Mouse (Mus musculus) midbrain, embryonic 15.5 days (tissue): Measurements from ENCODE around the gene Ctnna3. TPM values are rescaled to one million over a fixed set of nuclear protein-coding genes. Genes with fewer than 3 reads are reported as not detected.

Experiments used
- ATAC-seq: fragments of 200-750 bp; cut with Nextera tagmentation; replicated peaks from 2 replicates; pipeline ENCODE4 v1.8.0; 2017; ENCODE audit warnings: moderate TSS enrichment
- H3K27ac ChIP-seq: fragments of 300-500 bp; sonication (generic); 2 replicates; pipeline ENCODE4 v1.5.1; 2015; ENCODE audit warnings: mild to moderate bottlenecking, inconsistent platforms
- H3K27me3 ChIP-seq: fragments of 300-500 bp; sonication (generic); replicated peaks from 2 replicates; pipeline ENCODE4 v1.6.1; 2015; ENCODE audit warnings: inconsistent platforms
- H3K36me3 ChIP-seq: fragments of 300-500 bp; sonication (generic); replicated peaks from 2 replicates; pipeline ENCODE4 v1.6.1; 2015; ENCODE audit warnings: inconsistent platforms
- H3K4me1 ChIP-seq: fragments of 300-500 bp; sonication (generic); 2 replicates; pipeline ENCODE4 v1.6.1; 2015; ENCODE audit warnings: inconsistent platforms
- H3K4me2 ChIP-seq: fragments of 300-500 bp; sonication (generic); 2 replicates; pipeline ENCODE4 v1.6.1; 2015; ENCODE audit warnings: inconsistent platforms, mild to moderate bottlenecking, moderate library complexity
- H3K4me3 ChIP-seq: fragments of 300-500 bp; sonication (generic); 2 replicates; pipeline ENCODE4 v1.5.1; 2015; ENCODE audit warnings: mild to moderate bottlenecking, inconsistent platforms
- H3K9ac ChIP-seq: fragments of 300-500 bp; sonication (generic); 2 replicates; pipeline ENCODE4 v1.6.1; 2015; ENCODE audit warnings: mild to moderate bottlenecking, inconsistent platforms
- H3K9me3 ChIP-seq: fragments of 300-500 bp; sonication (generic); 2 replicates; pipeline ENCODE4 v1.6.1; 2016; ENCODE audit warnings: inconsistent platforms
- WGBS: fragments of 180-500 bp; shearing (Covaris S2); methylation state at CpG from one replicate; pipeline ENCODE4 v1.1.7; 2015; ENCODE audit warnings: mixed read lengths; 5-methylcytosine and 5-hydroxymethylcytosine counted together
- polyA plus RNA-seq: library from polyadenylated mRNA; unstranded; fragments of >200 nt; fragmentation: Nextera tagmentation; extraction: Ambion mirVana; gene quantifications from 2 replicates; pipeline ENCODE4 v1.2.1, GENCODE M21; 2015

The Ctnna3 gene
- polyA plus RNA-seq, 1 experiment from 2014 or later, result 0.80 TPM

- Histone ChIP-seq H3K27ac (no peak overlapping the region), H3K4me3 (no peak overlapping the region), H3K9ac (no peak overlapping the region), H3K4me1 (no peaks in the 10 kb centered on the region), H3K27me3 (no peaks in the 10 kb centered on the region), H3K9me3 (no peaks in the 10 kb centered on the region), H3K4me2 (no peak overlapping the region), H3K36me3 (no peaks in the 10 kb centered on the region)
- WGBS, result 56% methylated on average over 6 of the region's 6 CpGs
- no peak for ATAC-seq
Observed at GRCm38 (mm10) chr10:63472473-63472872, 42.6 kb downstream of the Ctnna3 start.

- H3K4me1 ChIP-seq, result no peaks in the 10 kb centered on the region
- WGBS, result 84% methylated on average over 10 of the region's 10 CpGs
Observed at GRCm38 (mm10) chr10:63476167-63476647, 46.3 kb downstream of the Ctnna3 start.

DNA sequence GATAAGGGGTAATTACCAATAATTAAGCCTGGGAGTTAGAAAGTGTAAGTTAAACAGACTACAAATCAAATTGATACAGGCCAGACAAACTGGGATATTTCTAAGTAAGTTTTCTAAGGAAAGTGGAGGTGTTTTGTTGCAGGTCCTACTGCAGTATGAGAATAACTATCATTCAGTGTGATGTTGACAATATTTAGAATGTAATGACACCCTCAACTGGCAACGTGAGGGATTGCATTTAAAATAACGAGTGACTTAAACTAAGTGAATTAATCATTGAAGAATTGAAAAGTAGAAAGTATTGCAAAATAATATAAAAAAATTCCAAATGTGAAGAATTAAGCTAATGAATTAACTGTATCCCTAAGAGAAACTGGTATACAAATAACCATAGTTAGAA, 49.0 kb downstream of the Ctnna3 start:
- ATAC-seq, result no peak
- Histone ChIP-seq H3K4me3 (no peak overlapping the region), H3K4me1 (no peaks in the 10 kb centered on the region), H3K9me3 (no peaks in the 10 kb centered on the region), H3K9ac (no peak overlapping the region), H3K4me2 (no peak overlapping the region), H3K27me3 (no peaks in the 10 kb centered on the region), H3K27ac (no peak overlapping the region), H3K36me3 (no peaks in the 10 kb centered on the region)
- 42% methylated on average over 2 of the region's 2 CpGs for WGBS

More at GRCm38 (mm10) chr10:63476167-63476647, 46.3 kb downstream of the Ctnna3 start:
- H3K9ac ChIP-seq, result no peak overlapping the region
- no peak overlapping the region for H3K4me3 ChIP-seq
- ATAC-seq, result no peak
- H3K9me3 ChIP-seq, result no peaks in the 10 kb centered on the region
- no peaks in the 10 kb centered on the region for H3K36me3 ChIP-seq
- no peak overlapping the region for H3K4me2 ChIP-seq
- no peak overlapping the region for H3K27ac ChIP-seq
- H3K27me3 ChIP-seq, result no peaks in the 10 kb centered on the region

GRCm38 (mm10) chr10:63480066-63480465, 50.2 kb downstream of the Ctnna3 start:
- ATAC-seq, result no peak
- Histone ChIP-seq H3K27me3 (no peaks in the 10 kb centered on the region), H3K36me3 (no peaks in the 10 kb centered on the region), H3K4me3 (no peak overlapping the region), H3K4me2 (no peak overlapping the region), H3K9ac (no peak overlapping the region), H3K9me3 (no peaks in the 10 kb centered on the region), H3K27ac (no peak overlapping the region), H3K4me1 (no peaks in the 10 kb centered on the region)
- 55% methylated on average over 5 of the region's 5 CpGs for WGBS

DNA sequence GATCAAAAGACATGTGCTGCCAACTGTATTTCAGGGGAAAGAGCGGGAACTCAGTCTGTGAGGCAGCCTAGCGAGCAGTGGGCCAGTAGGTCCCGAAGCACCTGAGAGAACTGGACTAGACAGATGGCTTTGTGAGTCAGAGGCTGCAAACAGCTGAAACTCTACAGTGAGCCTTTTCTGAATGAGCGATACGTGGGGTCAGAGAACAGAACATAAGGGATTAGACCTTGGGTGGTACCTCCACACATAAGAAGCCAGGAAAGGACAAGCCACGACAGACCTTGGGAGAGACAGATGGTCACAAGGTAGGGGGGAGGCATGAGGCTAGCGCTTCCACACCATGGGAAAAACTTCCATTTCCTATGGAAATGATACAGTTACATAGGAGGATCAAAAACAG, 58.4 kb downstream of the Ctnna3 start:
- H3K27me3 ChIP-seq, result no peaks in the 10 kb centered on the region
- ATAC-seq, result no peak
- H3K36me3 ChIP-seq, result no peaks in the 10 kb centered on the region
- no peaks in the 10 kb centered on the region for H3K9me3 ChIP-seq
- 90% methylated on average over 7 of the region's 7 CpGs for WGBS
- H3K9ac ChIP-seq, result no peak overlapping the region
- no peak overlapping the region for H3K27ac ChIP-seq
- no peak overlapping the region for H3K4me3 ChIP-seq
- H3K4me2 ChIP-seq, result no peak overlapping the region
- H3K4me1 ChIP-seq, result no peaks in the 10 kb centered on the region

DNA sequence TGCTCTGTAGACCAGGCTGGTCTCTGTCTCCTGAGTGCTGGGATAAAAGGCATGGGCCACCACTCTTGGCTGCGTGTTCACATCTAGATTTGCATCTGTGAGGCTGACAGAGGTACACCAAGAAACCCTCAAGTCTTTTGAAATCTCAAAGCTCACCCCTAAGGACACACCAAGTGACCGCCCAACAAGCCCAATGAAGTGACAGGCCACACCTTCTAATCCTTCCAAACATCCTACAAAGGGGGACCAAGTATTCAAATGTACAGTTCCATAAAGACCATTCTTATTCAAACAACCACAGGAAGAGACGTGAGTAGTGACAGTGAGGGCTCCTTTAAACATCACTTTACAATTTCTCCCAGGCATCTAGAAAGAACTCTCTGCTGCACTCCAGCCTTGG, 94.1 kb downstream of the Ctnna3 start:
- no peaks in the 10 kb centered on the region for H3K27me3 ChIP-seq
- no peak overlapping the region for H3K4me2 ChIP-seq
- no peak overlapping the region for H3K9ac ChIP-seq
- H3K4me1 ChIP-seq, result no peaks in the 10 kb centered on the region
- 75% methylated on average over 3 of the region's 3 CpGs for WGBS
- no peak for ATAC-seq
- no peak overlapping the region for H3K4me3 ChIP-seq
- no peak overlapping the region for H3K27ac ChIP-seq
- no peaks in the 10 kb centered on the region for H3K9me3 ChIP-seq
- H3K36me3 ChIP-seq, result no peaks in the 10 kb centered on the region

DNA sequence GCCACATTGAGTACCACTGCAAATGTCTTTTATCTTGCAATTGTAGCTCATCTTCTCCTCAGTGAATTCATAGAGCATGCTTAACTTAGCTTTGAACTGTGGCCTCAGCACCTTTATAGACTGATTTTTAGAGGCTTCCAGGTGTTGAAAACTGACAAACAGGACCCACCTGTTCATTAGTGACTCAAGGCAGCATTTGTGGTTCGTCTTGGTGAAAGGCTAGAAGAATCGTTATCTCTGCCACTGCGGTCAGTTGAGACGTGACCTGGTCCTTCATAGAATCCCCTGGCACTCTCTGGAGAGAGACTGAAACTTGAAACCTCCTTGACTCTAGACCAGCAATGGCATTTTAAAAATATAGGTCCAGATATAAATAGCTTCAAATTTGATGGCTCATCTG, 96.1 kb downstream of the Ctnna3 start:
- H3K9me3 ChIP-seq, result no peaks in the 10 kb centered on the region
- no peak overlapping the region for H3K4me2 ChIP-seq
- no peak overlapping the region for H3K4me3 ChIP-seq
- H3K9ac ChIP-seq, result no peak overlapping the region
- no peaks in the 10 kb centered on the region for H3K4me1 ChIP-seq
- 86% methylated on average over 4 of the region's 4 CpGs for WGBS
- no peaks in the 10 kb centered on the region for H3K36me3 ChIP-seq
- no peak overlapping the region for H3K27ac ChIP-seq
- no peak for ATAC-seq
- H3K27me3 ChIP-seq, result no peaks in the 10 kb centered on the region

DNA sequence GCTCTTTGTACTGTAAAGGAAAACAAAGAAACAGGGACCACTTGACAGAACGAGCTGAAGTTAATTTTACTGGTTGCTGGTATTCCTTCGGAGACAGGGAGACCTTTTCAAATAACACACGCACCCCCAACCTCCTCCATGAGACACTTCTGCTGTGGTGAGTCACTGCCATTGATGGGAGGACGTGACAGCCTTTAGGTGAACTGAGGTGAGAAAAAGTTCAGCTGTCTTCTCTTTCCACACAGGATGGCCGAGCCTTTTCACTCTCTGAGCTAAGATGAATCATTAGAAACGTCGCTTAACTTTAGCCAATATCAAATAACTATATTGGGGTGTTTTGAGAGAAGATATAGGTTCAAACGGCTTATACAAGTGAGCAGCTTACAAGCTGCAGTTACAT, 102.5 kb downstream of the Ctnna3 start:
- WGBS, result 68% methylated on average over 8 of the region's 8 CpGs
- Histone ChIP-seq H3K36me3 (no peaks in the 10 kb centered on the region), H3K9ac (no peak overlapping the region), H3K4me3 (no peak overlapping the region), H3K4me1 (no peaks in the 10 kb centered on the region), H3K27me3 (no peaks in the 10 kb centered on the region), H3K4me2 (no peak overlapping the region), H3K27ac (no peak overlapping the region), H3K9me3 (no peaks in the 10 kb centered on the region)
- no peak for ATAC-seq

DNA sequence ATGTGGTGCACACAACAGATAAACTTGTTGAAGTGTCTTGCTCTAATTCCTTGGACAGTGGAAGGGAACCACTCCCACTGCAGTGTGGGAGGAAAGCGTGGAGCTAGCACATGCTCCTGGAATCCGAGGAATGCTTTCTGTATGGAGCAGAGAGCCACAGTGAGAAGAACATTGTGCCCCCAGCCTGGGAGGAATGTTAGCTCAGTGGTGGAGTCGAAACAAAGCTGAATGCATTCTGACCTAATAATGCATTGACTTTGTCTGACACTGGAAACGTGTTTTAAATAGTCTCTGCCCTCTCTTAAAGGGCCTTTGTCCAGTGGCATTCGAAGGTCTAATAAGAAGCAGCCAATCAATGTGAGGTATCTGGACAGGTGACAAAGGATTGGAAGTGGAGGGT, 111.9 kb downstream of the Ctnna3 start:
- Histone ChIP-seq H3K4me1 (peaks cover 6% of the 10 kb centered on the region; the same call in 1 of the 2 replicates), H3K9me3 (no peaks in the 10 kb centered on the region), H3K9ac (no peak overlapping the region), H3K4me2 (no peak overlapping the region), H3K27me3 (no peaks in the 10 kb centered on the region), H3K36me3 (no peaks in the 10 kb centered on the region), H3K4me3 (no peak overlapping the region), H3K27ac (no peak overlapping the region)
- WGBS, result 15% methylated on average over 5 of the region's 5 CpGs
- no peak for ATAC-seq

DNA sequence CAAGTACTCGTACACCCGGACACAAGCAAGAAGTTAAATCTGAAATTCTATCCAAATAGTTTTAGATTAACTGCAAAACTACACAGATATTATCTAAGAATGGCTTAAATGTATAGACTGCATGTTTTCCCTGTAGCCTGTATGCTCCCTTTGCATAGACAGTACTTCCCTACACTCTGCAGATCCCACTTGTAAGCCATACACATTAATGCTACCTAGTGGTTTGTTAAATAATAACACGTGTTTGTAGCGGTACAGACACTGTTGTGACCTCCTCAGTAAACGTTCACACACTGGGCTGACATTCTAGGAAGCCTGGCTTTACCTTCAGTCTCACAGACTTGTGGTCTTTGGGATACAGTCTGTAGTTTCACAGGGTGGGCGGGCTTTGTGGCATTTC, 112.6 kb downstream of the Ctnna3 start:
- WGBS, result 54% methylated on average over 6 of the region's 6 CpGs
- Histone ChIP-seq H3K4me3 (no peak overlapping the region), H3K9ac (no peak overlapping the region)

GRCm38 (mm10) chr10:63566691-63567090, 136.8 kb downstream of the Ctnna3 start:
- no peak overlapping the region for H3K4me3 ChIP-seq
- no peak overlapping the region for H3K4me2 ChIP-seq
- H3K36me3 ChIP-seq, result no peaks in the 10 kb centered on the region
- ATAC-seq, result no peak
- 95% methylated on average over 8 of the region's 8 CpGs for WGBS
- H3K27me3 ChIP-seq, result no peaks in the 10 kb centered on the region
- H3K9me3 ChIP-seq, result no peaks in the 10 kb centered on the region
- H3K27ac ChIP-seq, result no peak overlapping the region
- H3K9ac ChIP-seq, result no peak overlapping the region
- no peaks in the 10 kb centered on the region for H3K4me1 ChIP-seq

More for the DNA sequence above, 112.6 kb downstream of the Ctnna3 start:
- Histone ChIP-seq H3K27me3 (no peaks in the 10 kb centered on the region), H3K9me3 (no peaks in the 10 kb centered on the region), H3K27ac (no peak overlapping the region), H3K36me3 (no peaks in the 10 kb centered on the region), H3K4me1 (peaks cover 6% of the 10 kb centered on the region; the same call in 1 of the 2 replicates), H3K4me2 (no peak overlapping the region)
- ATAC-seq, result no peak

DNA sequence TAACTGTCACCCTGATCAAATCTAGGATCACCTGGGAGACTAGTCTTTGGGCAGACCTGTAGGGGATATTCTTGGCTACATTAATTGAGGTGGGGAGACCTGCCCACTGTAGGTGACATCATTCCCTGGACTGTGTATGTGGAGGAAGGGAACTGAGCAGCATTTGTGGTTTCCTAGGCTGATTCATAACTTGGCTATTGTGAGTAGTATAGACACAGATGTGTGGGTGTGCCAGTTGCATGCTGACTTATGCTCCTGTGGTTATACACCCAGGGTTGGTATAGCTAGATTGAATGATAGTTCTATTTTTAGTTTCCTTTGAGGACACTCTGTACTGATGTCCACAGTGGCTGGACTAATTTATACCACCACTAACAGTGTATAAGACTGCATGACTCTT, 141.7 kb downstream of the Ctnna3 start:
- no peak overlapping the region for H3K4me2 ChIP-seq
- no peak for ATAC-seq
- H3K9ac ChIP-seq, result no peak overlapping the region
- H3K4me1 ChIP-seq, result no peaks in the 10 kb centered on the region
- no peak overlapping the region for H3K27ac ChIP-seq
- H3K36me3 ChIP-seq, result no peaks in the 10 kb centered on the region
- no peaks in the 10 kb centered on the region for H3K27me3 ChIP-seq
- H3K9me3 ChIP-seq, result no peaks in the 10 kb centered on the region
- no peak overlapping the region for H3K4me3 ChIP-seq

- Histone ChIP-seq H3K4me2 (no peak overlapping the region), H3K4me1 (no peaks in the 10 kb centered on the region), H3K4me3 (no peak overlapping the region), H3K9me3 (no peaks in the 10 kb centered on the region), H3K36me3 (no peaks in the 10 kb centered on the region), H3K27ac (no peak overlapping the region), H3K9ac (no peak overlapping the region), H3K27me3 (no peaks in the 10 kb centered on the region)
- no peak for ATAC-seq
- 92% methylated on average over 7 of the region's 7 CpGs for WGBS
Observed at GRCm38 (mm10) chr10:63572866-63573265, 143.0 kb downstream of the Ctnna3 start.
